Mouse (Mus musculus) brain, adult 10 weeks (tissue): ENCODE measurements around the gene Ppp1r13l. TPM values are rescaled to one million over a fixed set of nuclear protein-coding genes. Genes with fewer than 3 reads are reported as not detected.

ENCODE experiments used
- polyA plus RNA-seq: library from polyadenylated mRNA; stranded (reverse); fragments of 350-450 nt; fragmentation: Illumina TruSeq; extraction: RNeasy Lipid Tissue Mini Kit (QIAGEN cat#74804); gene quantifications from one replicate; pipeline ENCODE4 v1.2.3, GENCODE M21; 2015; ENCODE audit warnings: low read depth, low replicate concordance

The Ppp1r13l gene
- polyA plus RNA-seq, result 2.5 TPM

DNA sequence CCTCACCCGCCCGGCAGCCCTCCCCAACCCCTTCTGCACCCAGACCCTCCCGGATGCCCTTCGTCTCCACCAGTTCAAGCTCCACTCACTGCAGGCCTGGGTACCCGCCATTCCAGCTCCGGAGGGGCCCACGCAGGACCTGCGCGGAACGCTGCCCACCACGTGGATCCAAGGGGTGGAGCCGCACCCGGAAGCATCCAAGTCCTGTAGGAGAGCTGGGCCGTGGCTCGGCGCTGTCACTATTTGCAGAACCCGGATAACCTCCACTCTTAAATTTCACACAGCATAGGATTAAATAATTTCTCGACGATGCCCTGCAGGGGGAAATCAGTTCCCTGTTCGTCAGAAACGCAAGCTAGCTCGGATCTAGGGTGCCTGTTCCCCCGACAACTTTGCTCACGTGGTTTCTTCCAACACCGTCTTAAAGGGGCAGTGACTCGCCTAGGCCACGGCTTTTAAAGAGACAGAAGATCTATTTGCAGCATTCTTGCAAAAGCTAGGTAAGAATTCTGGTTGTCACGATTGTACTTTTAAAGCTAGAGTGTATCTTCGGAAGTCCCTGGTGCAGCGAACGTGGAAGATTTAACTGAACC, at the start of gene Ppp1r13l, which contains the start of gene Cd3eap:
Ppp1r13l (plus strand) TSS at position 451 of the 593 bp plus-strand sequence.
Cd3eap (minus strand) TSS at position 185 of the 593 bp plus-strand sequence.

DNA sequence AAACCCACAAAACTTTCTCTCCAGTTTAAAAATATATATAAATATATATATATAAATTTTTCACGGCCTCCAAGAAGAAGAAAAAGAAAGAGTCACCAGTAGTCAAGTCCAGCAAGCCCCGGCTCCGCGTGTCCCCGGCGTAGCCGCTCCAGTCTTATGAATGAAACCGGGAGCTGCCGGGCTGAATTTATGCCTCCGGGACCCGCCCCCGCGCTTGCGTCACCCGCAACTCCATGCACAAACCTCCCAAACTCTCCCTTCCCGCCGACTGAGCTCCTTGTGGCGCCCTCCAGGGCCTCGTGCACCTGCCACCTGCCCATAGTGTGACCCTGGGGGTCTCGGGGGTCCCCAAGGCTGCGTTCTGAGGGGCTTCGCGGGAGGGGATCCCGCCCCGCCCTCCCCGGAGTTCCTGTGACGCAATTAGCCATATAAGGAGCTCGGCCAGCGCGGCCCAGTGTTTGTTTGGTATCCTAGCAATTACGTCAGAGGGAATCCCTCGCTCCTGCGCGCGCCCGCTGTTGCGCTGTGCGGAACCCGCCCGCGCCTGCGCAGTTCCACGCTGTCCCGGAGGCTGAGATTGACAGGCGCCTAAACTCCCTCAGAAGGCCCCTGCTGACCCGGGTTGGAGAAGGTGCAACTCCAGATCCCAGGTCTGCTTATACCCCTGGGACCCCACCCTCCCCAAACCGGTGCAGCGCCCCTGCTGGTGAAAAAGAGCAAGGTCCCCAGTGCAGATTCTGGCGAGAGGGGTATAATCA, 49.5 kb upstream of the Ppp1r13l start, which contains the start of gene Fosb:
Fosb (minus strand) TSS at position 168 of the 758 bp plus-strand sequence.

DNA sequence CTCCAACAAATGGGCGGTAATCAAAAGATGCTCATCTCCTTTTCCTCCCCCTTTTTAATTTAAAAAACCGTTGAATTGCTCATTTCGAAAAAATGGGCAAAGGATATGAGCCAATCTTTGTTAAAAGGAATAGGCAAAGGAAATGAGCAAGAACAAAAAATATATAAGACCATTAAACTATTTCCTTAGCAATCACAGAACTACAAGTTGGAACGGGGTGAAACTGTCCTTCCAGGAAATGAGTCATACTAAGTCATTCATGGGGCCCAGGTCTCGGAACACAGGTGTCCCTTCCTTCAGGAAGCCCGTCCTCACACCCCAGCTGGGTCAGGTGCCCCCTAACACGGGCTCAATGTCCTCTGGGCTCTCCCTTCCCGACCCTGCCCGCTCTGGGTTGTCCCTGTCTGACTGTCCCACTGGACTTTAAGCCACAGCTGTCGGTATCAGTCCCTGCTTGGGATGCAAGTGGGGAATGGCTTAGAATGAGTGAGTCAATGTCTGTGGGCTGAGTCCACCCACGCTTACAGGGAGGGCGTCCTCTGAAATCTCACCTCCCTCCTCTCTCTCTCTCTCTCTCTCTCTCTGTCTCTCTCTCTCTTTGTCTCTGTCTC, 15.2 kb upstream of the Ppp1r13l start, which contains the start of gene Ercc1:
Ercc1 (plus strand) TSS at position 542 of the 611 bp plus-strand sequence.

DNA sequence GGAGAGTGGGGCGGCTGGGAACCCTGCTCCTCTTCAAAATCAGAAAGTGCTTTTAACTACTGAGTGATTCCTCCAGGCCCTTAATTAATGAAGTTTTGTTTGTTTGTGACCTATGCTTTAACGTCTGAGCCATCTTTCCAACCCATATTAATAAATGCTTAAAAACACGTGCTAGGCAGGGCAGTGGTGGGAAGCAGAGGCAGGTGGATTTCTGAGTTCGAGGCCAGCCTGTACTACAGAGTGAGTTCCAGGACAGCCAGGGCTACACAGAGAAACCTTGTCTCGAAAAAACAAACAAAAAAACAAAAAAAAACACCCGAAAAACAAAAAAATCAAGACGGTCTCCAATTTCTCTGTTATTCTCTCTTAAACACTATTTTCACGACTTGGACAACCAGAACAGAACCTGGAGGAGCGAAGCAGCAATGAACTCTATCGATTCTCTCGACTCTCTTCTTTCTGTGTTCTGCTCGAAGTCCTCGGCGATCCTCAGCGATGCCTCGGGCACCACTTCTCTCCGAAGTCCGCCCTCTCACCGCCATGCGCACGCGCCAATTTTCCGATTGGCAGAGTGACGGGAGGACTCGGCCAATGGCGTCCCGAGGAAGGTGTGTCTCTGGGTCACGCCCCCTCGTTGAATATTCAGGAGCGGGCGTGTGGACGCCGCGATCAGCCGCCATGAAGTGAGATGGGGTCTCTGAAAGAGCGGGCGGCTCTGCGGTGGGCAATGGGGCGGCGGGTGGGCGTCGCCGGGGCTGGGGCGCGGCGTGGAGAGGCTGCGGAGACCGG, 22.0 kb downstream of the Ppp1r13l start, which contains the start of gene Ercc2:
Ercc2 (plus strand) TSS at position 634 of the 789 bp plus-strand sequence.

DNA sequence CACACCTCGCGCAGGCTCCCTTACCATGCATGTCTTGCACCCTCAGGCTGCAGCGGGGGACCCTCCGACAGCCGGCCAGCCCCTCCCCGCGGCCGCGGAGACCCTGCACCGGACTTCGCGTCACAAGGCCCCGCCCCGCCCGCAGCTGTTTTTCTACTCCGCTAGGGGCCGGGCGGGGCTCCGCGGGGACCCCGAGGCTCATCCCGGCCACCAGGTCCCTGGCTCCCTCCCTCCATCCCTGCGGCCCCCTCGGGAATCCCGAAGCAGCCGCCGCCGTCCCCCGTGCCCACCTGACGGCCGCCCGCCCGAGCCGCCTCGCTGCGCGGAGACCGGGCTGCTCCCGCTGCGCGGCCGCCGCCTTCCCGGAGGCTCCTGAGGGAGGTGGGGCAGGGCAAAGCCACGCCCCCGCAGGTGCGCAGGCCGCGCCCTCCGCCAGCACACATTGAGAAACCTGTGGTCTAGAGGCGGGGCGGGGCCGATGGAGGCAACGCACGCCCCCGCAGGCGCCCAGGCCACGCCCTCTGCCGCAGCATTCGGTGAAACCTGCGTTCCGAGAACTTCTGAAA, 44.3 kb downstream of the Ppp1r13l start, which contains the start of gene Klc3:
Klc3 (minus strand) TSS at position 374 of the 566 bp plus-strand sequence.

DNA sequence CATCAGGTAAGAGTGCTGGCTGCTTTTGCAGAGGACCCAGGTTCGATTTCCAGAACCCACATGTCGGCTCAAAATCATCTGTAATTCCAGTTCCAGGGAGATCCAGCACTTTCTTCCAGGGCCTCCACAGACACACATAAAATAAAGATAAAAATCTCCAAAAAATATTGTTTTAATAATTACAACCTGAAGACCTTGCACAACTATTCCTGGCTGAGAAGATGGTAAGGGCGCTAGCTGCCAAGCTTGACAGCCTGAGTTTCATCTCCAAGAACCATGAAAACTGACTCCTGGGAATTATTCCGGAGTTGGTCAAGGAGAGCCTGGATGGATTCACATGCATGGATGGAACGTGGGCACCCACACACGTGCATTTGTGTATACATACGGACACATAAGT, 44.9 kb downstream of the Ppp1r13l start, which contains the start of gene Ckm:
Ckm (plus strand) TSS at position 301 of the 400 bp plus-strand sequence.

Other genes starting within 250 kb of the Ppp1r13l start
- gene Gm4969, start 241.4 kb upstream of the Ppp1r13l start, polyA plus RNA-seq, result 0.33 TPM
- gene Fbxo46, start 239.9 kb upstream of the Ppp1r13l start, polyA plus RNA-seq, result 7.9 TPM
- 14.4 TPM for gene Qpctl, start 210.5 kb upstream of the Ppp1r13l start, polyA plus RNA-seq
- gene Snrpd2, start 210.0 kb upstream of the Ppp1r13l start, polyA plus RNA-seq, result 82.5 TPM
- gene Gipr, start 193.6 kb upstream of the Ppp1r13l start, polyA plus RNA-seq, result 1.8 TPM
- gene Eml2, start 183.3 kb upstream of the Ppp1r13l start, polyA plus RNA-seq, result 113 TPM
- 3.4 TPM for gene Gpr4, start 147.2 kb upstream of the Ppp1r13l start, polyA plus RNA-seq
- gene Opa3, start 131.4 kb upstream of the Ppp1r13l start, polyA plus RNA-seq, result 44.3 TPM
- 14.7 TPM for gene Vasp, start 87.9 kb upstream of the Ppp1r13l start, polyA plus RNA-seq
- gene Ppm1n, start 79.7 kb upstream of the Ppp1r13l start, polyA plus RNA-seq, result not detected
- 116 TPM for gene Rtn2, start 77.1 kb upstream of the Ppp1r13l start, polyA plus RNA-seq
- gene Fosb, start 49.7 kb upstream of the Ppp1r13l start, polyA plus RNA-seq, result 8.0 TPM
- gene Ercc1, start 15.0 kb upstream of the Ppp1r13l start, polyA plus RNA-seq, result 39.0 TPM
- gene Cd3eap, start 266 bp upstream of the Ppp1r13l start, polyA plus RNA-seq, result 17.9 TPM
- 28.2 TPM for gene Ercc2, start 22.3 kb downstream of the Ppp1r13l start, polyA plus RNA-seq
- gene Klc3, start 44.4 kb downstream of the Ppp1r13l start, polyA plus RNA-seq, result 2.6 TPM
- 0.62 TPM for gene Ckm, start 45.0 kb downstream of the Ppp1r13l start, polyA plus RNA-seq
- 41.6 TPM for gene Mark4, start 99.1 kb downstream of the Ppp1r13l start, polyA plus RNA-seq
- 0.21 TPM for gene Exoc3l2, start 103.6 kb downstream of the Ppp1r13l start, polyA plus RNA-seq
- gene Bloc1s3, start 148.6 kb downstream of the Ppp1r13l start, polyA plus RNA-seq, result 7.8 TPM
- gene Trappc6a, start 148.6 kb downstream of the Ppp1r13l start, polyA plus RNA-seq, result 20.7 TPM
- gene Nkpd1, start 158.1 kb downstream of the Ppp1r13l start, polyA plus RNA-seq, result 0.51 TPM
- 121 TPM for gene Ppp1r37, start 203.3 kb downstream of the Ppp1r13l start, polyA plus RNA-seq
- 2.2 TPM for gene Zfp296, start 217.5 kb downstream of the Ppp1r13l start, polyA plus RNA-seq
- gene Gemin7, start 217.8 kb downstream of the Ppp1r13l start, polyA plus RNA-seq, result 70.4 TPM
- 61.8 TPM for gene Clasrp, start 244.7 kb downstream of the Ppp1r13l start, polyA plus RNA-seq